Mouse (Mus musculus): ENCODE measurements around the gene Acer2.

DNA sequence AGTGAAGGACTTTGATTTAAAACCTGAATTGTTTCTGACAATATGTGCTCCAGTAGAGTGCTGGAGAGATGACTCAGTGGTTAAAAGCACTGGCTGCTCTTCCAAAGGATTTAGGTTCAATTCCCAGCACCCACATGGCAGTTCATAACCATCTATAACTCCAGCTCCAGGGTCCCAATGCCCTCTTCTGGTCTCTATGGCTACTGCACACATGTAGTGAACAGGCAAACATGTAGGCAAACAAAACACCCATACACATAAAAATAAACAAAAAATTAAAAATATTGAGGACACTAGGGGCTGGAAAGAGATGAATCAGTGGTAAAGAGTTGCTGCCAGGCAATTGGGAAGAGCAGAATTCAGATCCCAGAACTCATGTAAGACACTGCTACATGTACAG, 2.2 kb upstream of the Acer2 start:
- TF ChIP-seq SIN3A (IDR thresholded peaks at IDR 0.05; ENCODE audit: low read length) (no peak), MAFK (IDR thresholded peaks at IDR 0.05; ENCODE audit: insufficient replicate concordance, low read length) (no peak), ZC3H11A (IDR thresholded peaks at IDR 0.05; ENCODE audit: low read depth, low read length) (no peak), CTCF (conservative IDR thresholded peaks at IDR 0.05 in 1 of 2, IDR thresholded peaks at IDR 0.05 in 1 of 2; ENCODE audit: low read depth in 2 of 2, low read length in 2 of 2) (no peak), MAX (IDR thresholded peaks at IDR 0.05; ENCODE audit: low read length) (no peak), E2F4 (IDR thresholded peaks at IDR 0.05; ENCODE audit: insufficient replicate concordance, low read depth, low read length) (no peak), POLR2AphosphoS2 (IDR thresholded peaks at IDR 0.05; ENCODE audit: low read depth, low read length) (no peak)
